Mouse (Mus musculus): ENCODE data around the gene Ap5m1.

DNA sequence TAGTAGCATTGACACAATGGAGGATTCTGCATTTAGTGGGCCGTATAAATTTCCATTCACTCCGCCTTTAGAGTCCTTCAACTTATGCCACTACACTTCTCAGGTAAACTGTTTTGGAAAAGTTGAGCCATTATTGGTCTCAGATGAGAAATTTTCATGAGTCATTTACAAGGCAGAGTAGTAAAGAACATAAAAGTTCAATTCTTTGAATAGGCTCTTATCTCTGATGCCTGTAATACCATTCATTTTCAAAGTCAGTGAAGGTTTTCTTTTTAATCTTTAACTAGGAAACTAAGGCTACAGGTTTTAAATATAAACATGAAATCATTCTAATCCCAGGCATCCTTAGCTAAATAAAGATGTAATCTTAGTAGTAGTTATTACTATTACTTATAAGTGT is 12.9 kb downstream of the Ap5m1 start:
- TF ChIP-seq POLR2A (IDR thresholded peaks at IDR 0.05; ENCODE audit: control insufficient read depth in 1 of 2, insufficient read depth in 1 of 2, low read depth in 1 of 2, low read length in 2 of 2, poor library complexity in 1 of 2), result no peak
- no peak for TF ChIP-seq HCFC1 (IDR thresholded peaks at IDR 0.05; ENCODE audit: low read depth, low read length)
- TF ChIP-seq USF1 (IDR thresholded peaks at IDR 0.05; ENCODE audit: low read depth, low read length), result no peak
- no peak for TF ChIP-seq ZC3H11A (IDR thresholded peaks at IDR 0.05; ENCODE audit: low read depth, low read length)
- no peak for TF ChIP-seq MYC (IDR thresholded peaks at IDR 0.05; ENCODE audit: low read depth, low read length)
- no peak for TF ChIP-seq POLR2AphosphoS5 (IDR thresholded peaks at IDR 0.05; ENCODE audit: borderline replicate concordance, low read depth, low read length)
- TF ChIP-seq CTCF (IDR thresholded peaks at IDR 0.05 in 2 of 3, conservative IDR thresholded peaks at IDR 0.05 in 1 of 3; ENCODE audit: control insufficient read depth in 1 of 3, insufficient read depth in 1 of 3, low read depth in 2 of 3, low read length in 3 of 3, poor library complexity in 1 of 3, severe bottlenecking in 1 of 3), result no peak
- TF ChIP-seq TBP (IDR thresholded peaks at IDR 0.05; ENCODE audit: low read depth, low read length), result no peak
- no peak for TF ChIP-seq E2F4 (IDR thresholded peaks at IDR 0.05; ENCODE audit: borderline replicate concordance, low read depth, low read length)
- no peak for TF ChIP-seq ZMIZ1 (IDR thresholded peaks at IDR 0.05; ENCODE audit: low read depth, low read length)
- TF ChIP-seq EP300 (IDR thresholded peaks at IDR 0.05; ENCODE audit: low read depth in 1 of 2, low read length in 2 of 2), result no peak
- no peak for TF ChIP-seq MAX (IDR thresholded peaks at IDR 0.05; ENCODE audit: low read length)
- TF ChIP-seq MXI1 (IDR thresholded peaks at IDR 0.05; ENCODE audit: low read depth, low read length), result no peak
- no peak for TF ChIP-seq ELF1 (IDR thresholded peaks at IDR 0.05; ENCODE audit: low read depth, low read length)
